Mouse (Mus musculus): Measurements from ENCODE around the gene Hivep3.

GRCm38 (mm10) chr4:119882401-119882800, 148.8 kb downstream of the Hivep3 start:
- TF ChIP-seq EP300 (IDR thresholded peaks at IDR 0.05; ENCODE audit: insufficient read depth, low read depth, low read length): no peak
- TF ChIP-seq POLR2A (IDR thresholded peaks at IDR 0.05; ENCODE audit: insufficient read depth, low read depth, low read length): no peak
- no peak for TF ChIP-seq CTCF (IDR thresholded peaks at IDR 0.05)
